Mouse (Mus musculus) lung, embryonic 14.5 days (tissue): ENCODE measurements around the gene Gm20388. TPM values are rescaled to one million over a fixed set of nuclear protein-coding genes. Genes with fewer than 3 reads are reported as not detected.
A peak's percentile ranks its signal among the peaks of the same experiment; 100 is the strongest.

Source experiments
- ATAC-seq: fragments of 200-750 bp; cut with Nextera tagmentation; 2 replicates; pipeline ENCODE4 v1.8.0; 2017; ENCODE audit warnings: mild to moderate bottlenecking, moderate TSS enrichment, moderate library complexity; ENCODE audit not compliant: insufficient read depth
- DNase-seq: peaks from one replicate; pipeline ENCODE4 v3.0.0-alpha.2; 2015
- H3K27ac ChIP-seq: fragments of 300-500 bp; sonication (generic); 2 replicates; pipeline ENCODE4 v1.5.1; 2014; ENCODE audit warnings: low read depth, mild to moderate bottlenecking, moderate library complexity
- H3K27me3 ChIP-seq: fragments of 300-500 bp; sonication (generic); 2 replicates; pipeline ENCODE4 v1.6.1; 2014; ENCODE audit warnings: low read length, control low read depth; ENCODE audit not compliant: insufficient read depth
- H3K36me3 ChIP-seq: fragments of 300-500 bp; sonication (generic); 2 replicates; pipeline ENCODE4 v1.6.1; 2014; ENCODE audit warnings: control low read depth; ENCODE audit not compliant: insufficient read depth
- H3K4me1 ChIP-seq: fragments of 300-500 bp; sonication (generic); 2 replicates; pipeline ENCODE4 v1.6.1; 2014; ENCODE audit warnings: antibody characterized with exemption, control low read depth; ENCODE audit not compliant: insufficient read depth
- H3K4me2 ChIP-seq: fragments of 300-500 bp; sonication (generic); 2 replicates; pipeline ENCODE4 v1.6.1; 2014; ENCODE audit warnings: mild to moderate bottlenecking
- H3K4me3 ChIP-seq: fragments of 300-500 bp; sonication (generic); 2 replicates; pipeline ENCODE4 v1.5.1; 2014; ENCODE audit warnings: low read depth, low read length
- H3K9ac ChIP-seq: fragments of 300-500 bp; sonication (generic); 2 replicates; pipeline ENCODE4 v1.6.1; 2014
- H3K9me3 ChIP-seq: fragments of 300-500 bp; sonication (generic); 2 replicates; pipeline ENCODE4 v1.6.1; 2016; ENCODE audit warnings: low read depth, low read length, control low read depth
- CTCF ChIP-seq: IDR thresholded peaks from 2 replicates; pipeline ENCODE4 v1.5.1; 2016; ENCODE audit warnings: antibody characterized with exemption, low read depth
- WGBS: fragments of 180-500 bp; shearing (Covaris S2); extraction: QIAGEN DNeasy Blood & Tissue Kit; methylation state at CpG from one replicate; pipeline ENCODE4 v1.1.7; 2014; 5-methylcytosine and 5-hydroxymethylcytosine counted together
- polyA plus RNA-seq: library from polyadenylated mRNA; unstranded; fragments of >200 nt; fragmentation: Nextera tagmentation; extraction: Ambion mirVana; gene quantifications from 2 replicates; pipeline ENCODE4 v1.2.1, GENCODE M21; 2014

The Gm20388 gene
- polyA plus RNA-seq, 1 experiment from 2014 or later = not detected

GRCm38 (mm10) chr8:120562680-120563347 lies 652.2 kb downstream of the Gm20388 start:
- ATAC-seq = no peak
- no peak for DNase-seq
- H3K4me1 ChIP-seq = peaks cover 29% of the 10 kb centered on the region
- no peaks in the 10 kb centered on the region for H3K9me3 ChIP-seq
- H3K27me3 ChIP-seq = no peaks in the 10 kb centered on the region
- peak overlapping the region; percentile 84 for H3K27ac ChIP-seq
- WGBS = 83% methylated on average over 18 of the region's 18 CpGs
- no peak for TF ChIP-seq CTCF
- H3K4me2 ChIP-seq = peak overlapping the region; percentile 29; the same call in 1 of the 2 replicates
- peaks cover 36% of the 10 kb centered on the region for H3K36me3 ChIP-seq
- H3K9ac ChIP-seq = 0 out of 2 replicates have a peak overlapping the region, but pooled peaks have one; percentile 0
- no peak overlapping the region for H3K4me3 ChIP-seq

- H3K4me1 ChIP-seq = peaks cover 29% of the 10 kb centered on the region
- H3K9me3 ChIP-seq = no peaks in the 10 kb centered on the region
- peak overlapping the region; percentile 84 for H3K27ac ChIP-seq
- H3K27me3 ChIP-seq = no peaks in the 10 kb centered on the region
- peak; percentile 44 for DNase-seq
- TF ChIP-seq CTCF = no peak
- ATAC-seq = no peak; the same call in 1 of the 2 replicates
- no peak overlapping the region for H3K4me3 ChIP-seq
- H3K4me2 ChIP-seq = peak overlapping the region; percentile 29; the same call in 1 of the 2 replicates
- peaks cover 42% of the 10 kb centered on the region for H3K36me3 ChIP-seq
- 0 out of 2 replicates have a peak overlapping the region, but pooled peaks have one; percentile 0 for H3K9ac ChIP-seq
- WGBS = 32% methylated on average over 8 of the region's 8 CpGs
Measured at GRCm38 (mm10) chr8:120563348-120563724, 652.7 kb downstream of the Gm20388 start.

DNA sequence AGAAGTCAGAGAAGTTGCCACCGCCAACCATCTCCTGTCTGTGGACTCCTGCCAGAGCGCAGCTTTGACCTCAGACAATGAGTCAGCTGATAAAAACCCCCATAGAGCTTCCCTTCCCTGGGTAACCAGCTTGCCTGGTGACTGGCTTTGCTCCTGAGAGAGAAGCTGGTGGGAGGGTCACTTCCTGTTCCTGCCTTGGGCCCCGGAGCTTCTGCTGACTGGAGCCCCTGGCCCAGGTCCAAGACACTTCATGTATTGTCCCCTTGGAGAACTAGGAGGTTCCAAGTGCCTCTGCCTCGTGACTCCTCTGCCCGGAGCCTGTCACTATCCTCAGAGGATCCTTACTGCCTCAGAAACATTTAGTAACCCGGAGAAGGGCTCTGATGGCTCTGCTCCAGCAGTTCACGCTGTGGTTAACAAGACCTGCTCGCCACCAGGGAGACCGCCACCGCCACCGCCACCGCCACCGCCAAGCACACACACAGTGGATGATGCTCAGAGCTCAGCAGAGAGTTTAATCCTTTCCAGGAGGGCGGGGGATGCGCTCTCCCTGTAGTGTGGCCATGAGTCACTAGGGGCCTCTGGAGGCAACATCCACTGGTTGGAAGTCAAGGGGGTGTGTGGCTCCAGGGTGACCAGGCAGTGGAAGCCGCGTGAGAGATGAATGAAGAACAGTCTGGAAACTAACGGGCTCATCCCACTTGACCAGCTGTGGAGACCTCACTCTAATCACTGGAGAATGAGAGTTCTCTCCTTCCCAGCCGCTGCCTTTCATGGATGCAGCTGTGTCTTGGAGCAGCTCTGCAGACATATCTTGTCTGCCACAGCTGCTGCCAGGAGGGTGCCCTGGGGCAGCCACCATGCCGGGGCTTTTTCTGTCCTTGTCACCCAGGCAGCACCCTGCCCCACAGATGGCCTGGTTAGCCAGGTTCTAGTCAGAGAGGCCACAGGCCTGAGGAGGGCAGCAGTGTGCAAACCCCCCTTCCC lies 653.5 kb downstream of the Gm20388 start:
- H3K36me3 ChIP-seq = peaks cover 46% of the 10 kb centered on the region
- no peaks in the 10 kb centered on the region for H3K27me3 ChIP-seq
- peak; percentile 77 for ATAC-seq
- peak; percentile 37 for TF ChIP-seq CTCF
- H3K4me3 ChIP-seq = no peak overlapping the region
- peak overlapping the region; percentile 84 for H3K27ac ChIP-seq
- H3K9ac ChIP-seq = no peak overlapping the region
- H3K9me3 ChIP-seq = no peaks in the 10 kb centered on the region
- peak overlapping the region; percentile 29; the same call in 1 of the 2 replicates for H3K4me2 ChIP-seq
- peaks cover 29% of the 10 kb centered on the region for H3K4me1 ChIP-seq
- DNase-seq = peak; percentile 97
- 17% methylated on average over 20 of the region's 20 CpGs for WGBS

GRCm38 (mm10) chr8:120565151-120565711 lies 654.6 kb downstream of the Gm20388 start:
- 28% methylated on average over 7 of the region's 7 CpGs for WGBS
- no peak for TF ChIP-seq CTCF
- Histone ChIP-seq H3K4me2 (no peak overlapping the region), H3K9ac (peak overlapping the region; percentile 6; the same call in 1 of the 2 replicates), H3K4me3 (no peak overlapping the region), H3K36me3 (peaks cover 53% of the 10 kb centered on the region), H3K4me1 (peaks cover 29% of the 10 kb centered on the region), H3K9me3 (no peaks in the 10 kb centered on the region), H3K27ac (peak overlapping the region; percentile 42; the same call in 1 of the 2 replicates), H3K27me3 (no peaks in the 10 kb centered on the region)
- no peak for DNase-seq
- no peak for ATAC-seq

- WGBS = 85% methylated on average over 8 of the region's 8 CpGs
- DNase-seq = no peak
- H3K27ac ChIP-seq = no peak overlapping the region
- no peak for TF ChIP-seq CTCF
- H3K36me3 ChIP-seq = peaks cover 66% of the 10 kb centered on the region
- no peak overlapping the region for H3K4me2 ChIP-seq
- H3K4me3 ChIP-seq = no peak overlapping the region
- peaks cover 29% of the 10 kb centered on the region for H3K4me1 ChIP-seq
- no peak overlapping the region for H3K9ac ChIP-seq
- no peak for ATAC-seq
- no peaks in the 10 kb centered on the region for H3K27me3 ChIP-seq
- H3K9me3 ChIP-seq = no peaks in the 10 kb centered on the region
Measured at GRCm38 (mm10) chr8:120566681-120567080, 656.0 kb downstream of the Gm20388 start.

GRCm38 (mm10) chr8:120567731-120568130 lies 657.1 kb downstream of the Gm20388 start:
- WGBS = 94% methylated on average over 17 of the region's 17 CpGs
- Histone ChIP-seq H3K27ac (no peak overlapping the region), H3K4me3 (no peak overlapping the region), H3K9ac (no peak overlapping the region), H3K4me2 (no peak overlapping the region), H3K9me3 (no peaks in the 10 kb centered on the region), H3K27me3 (no peaks in the 10 kb centered on the region), H3K4me1 (peaks cover 26% of the 10 kb centered on the region), H3K36me3 (peaks cover 75% of the 10 kb centered on the region)
- ATAC-seq (no peak), DNase-seq (no peak)
- TF ChIP-seq CTCF = no peak
